Mouse (Mus musculus): ENCODE measurements around the gene Eif2b5. TPM values are rescaled to one million over a fixed set of nuclear protein-coding genes. Genes with fewer than 3 reads are reported as not detected.
A peak's percentile ranks its signal among the peaks of the same experiment; 100 is the strongest.

Eif2b5 gene
- polyA plus RNA-seq, 1 experiment: 34.2 TPM

GRCm38 (mm10) chr16:20537071-20537471, 38.5 kb downstream of the Eif2b5 start:
- no peak for DNase-seq (ENCODE audit: low spot score)

GRCm38 (mm10) chr16:20537601-20538320, 39.1 kb downstream of the Eif2b5 start:
- no peak for DNase-seq (ENCODE audit: low spot score)

GRCm38 (mm10) chr16:20539649-20540048, 41.0 kb downstream of the Eif2b5 start:
- DNase-seq (ENCODE audit: low spot score): no peak

GRCm38 (mm10) chr16:20540438-20540837, 41.8 kb downstream of the Eif2b5 start:
- DNase-seq (ENCODE audit: low spot score): no peak

- no peak for DNase-seq (ENCODE audit: low spot score)
Observed at GRCm38 (mm10) chr16:20545696-20546095, 47.1 kb downstream of the Eif2b5 start.

GRCm38 (mm10) chr16:20547423-20547822, 48.8 kb downstream of the Eif2b5 start:
- DNase-seq (ENCODE audit: low spot score): no peak

- peak; percentile 86 for DNase-seq (ENCODE audit: low spot score)
Observed at GRCm38 (mm10) chr16:20548096-20548948, 49.7 kb downstream of the Eif2b5 start, which contains the start of gene Abcf3. TSS of gene Abcf3 (plus strand) at chr16:20548577.

DNA sequence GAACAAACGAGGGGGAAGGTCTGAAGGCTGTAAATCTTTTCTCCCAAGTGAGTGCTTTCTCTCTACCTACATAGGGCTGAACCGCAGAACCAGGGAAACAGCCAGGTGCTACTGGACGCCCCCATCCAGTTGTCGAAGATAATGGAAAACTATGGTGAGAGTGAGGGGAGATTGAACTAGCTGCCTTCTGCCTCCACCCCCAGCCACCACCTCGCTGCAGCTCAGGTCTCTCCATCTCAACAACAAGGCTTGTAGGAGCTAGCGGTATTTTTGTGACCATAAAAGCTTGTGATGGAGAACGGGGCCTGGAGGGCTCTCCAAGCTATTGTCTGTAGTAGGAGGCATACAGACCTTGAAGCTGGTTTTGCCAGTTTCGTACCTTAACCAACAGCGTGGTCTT, 50.5 kb downstream of the Eif2b5 start:
- no peak for DNase-seq (ENCODE audit: low spot score)

DNA sequence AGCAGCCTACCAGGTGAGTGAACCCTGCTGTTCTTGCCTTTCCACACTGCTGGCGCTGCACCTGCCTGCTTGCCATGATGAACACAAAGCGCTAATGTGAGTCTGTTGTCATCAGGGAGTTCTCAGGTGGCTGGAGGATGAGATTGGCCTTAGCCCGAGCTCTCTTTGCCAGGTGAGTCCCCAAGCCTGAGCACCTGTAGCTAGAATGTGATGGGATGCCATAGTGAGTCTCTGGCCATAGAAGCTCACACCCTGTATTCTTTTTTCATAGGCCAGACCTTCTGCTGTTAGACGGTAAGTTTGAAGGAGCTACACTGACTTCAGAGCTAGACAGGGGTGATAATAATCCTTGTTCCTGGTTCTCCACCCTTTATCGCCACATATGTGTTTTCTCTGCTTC, 53.1 kb downstream of the Eif2b5 start:
- no peak for DNase-seq (ENCODE audit: low spot score)

- DNase-seq (ENCODE audit: low spot score): no peak
Observed at GRCm38 (mm10) chr16:20552594-20552993, 54.0 kb downstream of the Eif2b5 start.

DNA sequence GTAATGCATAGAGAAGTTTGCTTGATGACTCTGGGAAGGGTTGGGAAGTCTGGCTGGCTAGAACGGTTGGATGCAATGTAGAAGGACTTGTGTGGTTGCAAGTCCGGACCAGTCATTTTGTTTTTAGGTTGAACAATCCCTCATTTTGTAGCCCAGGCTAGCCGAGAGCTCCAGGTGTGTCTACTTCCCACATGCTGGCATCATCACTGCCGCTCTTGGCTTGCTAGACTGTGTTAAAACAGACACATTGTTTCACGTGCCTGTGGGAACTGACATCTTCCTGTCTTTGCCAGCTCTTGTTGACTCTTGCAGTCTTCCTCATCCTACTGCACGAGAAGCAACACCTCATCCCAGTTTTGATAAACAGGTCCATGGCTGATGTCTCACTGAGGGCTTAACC, 56.4 kb downstream of the Eif2b5 start:
- DNase-seq (ENCODE audit: low spot score): no peak

DNA sequence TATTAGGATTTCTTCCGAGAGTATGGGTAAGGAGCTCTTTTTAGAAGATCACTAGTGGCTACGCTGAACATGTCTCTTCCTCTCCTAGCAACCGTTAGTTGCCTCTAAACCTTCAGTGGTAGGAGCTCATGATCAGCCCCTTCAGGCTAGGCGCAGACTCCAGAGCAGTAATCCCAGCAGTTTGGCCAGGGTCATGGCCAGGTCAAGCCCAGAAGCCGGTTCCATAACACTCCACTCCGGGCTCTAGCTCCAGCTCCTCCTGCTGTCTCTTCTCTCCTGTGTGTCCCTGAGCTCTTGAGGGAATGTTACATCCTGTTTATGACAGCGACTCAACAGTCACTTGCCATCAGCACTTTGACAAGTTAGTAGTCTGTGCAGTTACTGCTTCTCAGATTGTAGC, 58.8 kb downstream of the Eif2b5 start:
- no peak for DNase-seq (ENCODE audit: low spot score)

Other genes with a start within 250 kb of the Eif2b5 start
- 70.4 and 71.6 TPM in 2 replicates for gene Parl, start 196.4 kb upstream of the Eif2b5 start, polyA plus RNA-seq (2012; rRNA removed)
- 0.41 and 0.62 TPM in 2 replicates for gene Cyp2ab1, start 173.4 kb upstream of the Eif2b5 start, polyA plus RNA-seq (2012; rRNA removed)
- 128 and 170 TPM in 2 replicates for gene Abcc5, start 72.4 kb upstream of the Eif2b5 start, polyA plus RNA-seq (2012; rRNA removed)
- 22.5 and 38.0 TPM in 2 replicates for gene Dvl3, start 18.2 kb downstream of the Eif2b5 start, polyA plus RNA-seq (2012; rRNA removed)
- 411 and 488 TPM in 2 replicates for gene Ap2m1, start 36.7 kb downstream of the Eif2b5 start, polyA plus RNA-seq (2012; rRNA removed)
- gene Abcf3, start 49.8 kb downstream of the Eif2b5 start, polyA plus RNA-seq (2012; rRNA removed): 40.8 and 41.5 TPM in 2 replicates
- gene Vwa5b2, start 90.7 kb downstream of the Eif2b5 start, polyA plus RNA-seq (2012; rRNA removed): 4.1 and 7.0 TPM in 2 replicates
- 7.5 and 10.4 TPM in 2 replicates for gene Eef1akmt4, start 112.8 kb downstream of the Eif2b5 start, polyA plus RNA-seq (2012; rRNA removed)
- gene Gm49333, start 112.8 kb downstream of the Eif2b5 start, polyA plus RNA-seq (2012; rRNA removed): not detected in 2 replicates
- 12.4 and 16.1 TPM in 2 replicates for gene Alg3, start 112.9 kb downstream of the Eif2b5 start, polyA plus RNA-seq (2012; rRNA removed)
- 1.8 and 1.9 TPM in 2 replicates for gene Camk2n2, start 122.5 kb downstream of the Eif2b5 start, polyA plus RNA-seq (2012; rRNA removed)
- 2.1 and 2.5 TPM in 2 replicates for gene Ece2, start 131.0 kb downstream of the Eif2b5 start, polyA plus RNA-seq (2012; rRNA removed)
- gene Psmd2, start 152.8 kb downstream of the Eif2b5 start, polyA plus RNA-seq (2012; rRNA removed): 126 and 133 TPM in 2 replicates
- gene Eif4g1, start 169.5 kb downstream of the Eif2b5 start, polyA plus RNA-seq (2012; rRNA removed): 199 and 209 TPM in 2 replicates
- 14.4 and 18.1 TPM in 2 replicates for gene Fam131a, start 194.4 kb downstream of the Eif2b5 start, polyA plus RNA-seq (2012; rRNA removed)
- 36.3 and 40.9 TPM in 2 replicates for gene Polr2h, start 218.8 kb downstream of the Eif2b5 start, polyA plus RNA-seq (2012; rRNA removed)
- gene Clcn2, start 218.9 kb downstream of the Eif2b5 start, polyA plus RNA-seq (2012; rRNA removed): 12.8 and 14.0 TPM in 2 replicates
- gene Chrd, start 234.3 kb downstream of the Eif2b5 start, polyA plus RNA-seq (2012; rRNA removed): 18.1 and 18.5 TPM in 2 replicates
- gene Thpo, start 235.7 kb downstream of the Eif2b5 start, polyA plus RNA-seq (2012; rRNA removed): 3.0 and 3.4 TPM in 2 replicates